9 mouse cellular contexts compared by ENCODE assay signal in genomic region chr1:61101679-61102078, GRCm38 (mm10).
A peak's percentile ranks its signal among the peaks of the same experiment; 100 is the strongest.
DNase-seq lines count a peak whose midpoint lies in the region; ATAC-seq and TF ChIP-seq lines count a peak whose summit lies in the region.
"Had no signal": no experiment of that assay in that cellular context is flagged by ENCODE, and none has a peak within 500 bp of the region (broad histone marks: within the 10 kb centered on the region; RNA-seq: fewer than 3 reads in every experiment).

No protein-coding gene starts in this region.

- no peak overlapping the region for H3K4me3 ChIP-seq in limb, embryonic 14.5 days (replicated peaks; ENCODE audit: low read length)
- no peak overlapping the region for H3K4me3 ChIP-seq in forebrain, embryonic 14.5 days (ENCODE audit: low read depth, low read length)
- H3K4me3 ChIP-seq: heart, embryonic 15.5 days had no signal

- H3K9me3 ChIP-seq in limb, embryonic 14.5 days (ENCODE audit: control insufficient read depth, low read length): no peaks in the 10 kb centered on the region
- H3K9me3 ChIP-seq in forebrain, embryonic 14.5 days (replicated peaks; ENCODE audit: control insufficient read depth, low read length): no peaks in the 10 kb centered on the region
- H3K9me3 ChIP-seq: heart, embryonic 15.5 days had no signal

- no peaks in the 10 kb centered on the region for H3K27me3 ChIP-seq in limb, embryonic 14.5 days (ENCODE audit: control insufficient read depth, insufficient read depth, low read length)
- H3K27me3 ChIP-seq in forebrain, embryonic 14.5 days (replicated peaks; ENCODE audit: control insufficient read depth, insufficient read depth, low read length): no peaks in the 10 kb centered on the region
- H3K27me3 ChIP-seq: heart, embryonic 15.5 days had no signal

- no peak for TF ChIP-seq POLR2A in limb, embryonic 14.5 days (IDR thresholded peaks at IDR 0.05; ENCODE audit: borderline replicate concordance, extremely low read depth, insufficient read depth, insufficient read length)

- peak; percentile 14 for DNase-seq in gastrocnemius, adult 18-20 months (ENCODE audit: low spot score)
- no peak for DNase-seq in gastrocnemius, postnatal 10 days
- DNase-seq in 3T3-L1 (ENCODE audit: low read depth, low spot score): peak; percentile 69
- DNase-seq in adrenal gland, postnatal 14 days: peak; percentile 40
- peak; percentile 21 for DNase-seq in limb, embryonic 14.5 days (ENCODE audit: low spot score)
- DNase-seq in thymus, postnatal 36 days: peak; percentile 25 to 31
- no peak for DNase-seq in right cerebral cortex, postnatal 25 days
- DNase-seq in forebrain, embryonic 14.5 days (ENCODE audit: low spot score): no peak

- WGBS in limb, embryonic 14.5 days: 25% methylated on average over 4 of the region's 4 CpGs
- 77% methylated on average over 4 of the region's 4 CpGs for WGBS in forebrain, embryonic 14.5 days

- H3K9ac ChIP-seq in limb, embryonic 14.5 days (ENCODE audit: low read depth, low read length, severe bottlenecking): no peak overlapping the region
- H3K9ac ChIP-seq in forebrain, embryonic 14.5 days (ENCODE audit: low read length): no peak overlapping the region
- H3K9ac ChIP-seq: heart, embryonic 15.5 days had no signal

- H3K4me2 ChIP-seq in limb, embryonic 14.5 days (replicated peaks; ENCODE audit: low read depth, low read length, severe bottlenecking): no peak overlapping the region
- no peak overlapping the region for H3K4me2 ChIP-seq in forebrain, embryonic 14.5 days (ENCODE audit: low read length)
- H3K4me2 ChIP-seq: heart, embryonic 15.5 days had no signal

- no peak for ATAC-seq in limb, embryonic 14.5 days (ENCODE audit: low FRiP score, low read depth)
- ATAC-seq in forebrain, embryonic 14.5 days: no peak

- H3K4me1 ChIP-seq in limb, embryonic 14.5 days (ENCODE audit: control insufficient read depth, insufficient read depth, low read length): peaks cover 10% of the 10 kb centered on the region
- H3K4me1 ChIP-seq in forebrain, embryonic 14.5 days (ENCODE audit: control insufficient read depth, insufficient read depth, low read length): no peaks in the 10 kb centered on the region
- H3K4me1 ChIP-seq: heart, embryonic 15.5 days had no signal

- no peak overlapping the region for H3K27ac ChIP-seq in limb, embryonic 14.5 days (replicated peaks; ENCODE audit: low read depth, low read length)
- H3K27ac ChIP-seq in forebrain, embryonic 14.5 days (ENCODE audit: low read depth, low read length): no peak overlapping the region
- H3K27ac ChIP-seq: heart, embryonic 15.5 days had no signal

- no peaks in the 10 kb centered on the region for H3K36me3 ChIP-seq in limb, embryonic 14.5 days (ENCODE audit: control insufficient read depth, insufficient read depth, low read length)
- H3K36me3 ChIP-seq in forebrain, embryonic 14.5 days (ENCODE audit: control insufficient read depth, insufficient read depth, low read length): no peaks in the 10 kb centered on the region
- H3K36me3 ChIP-seq: heart, embryonic 15.5 days had no signal

Comparison
In these comparisons a context has a peak if more than half of its experiments do, and no peak if none do; other contexts are left out.
1. DNase-seq: peak in gastrocnemius, adult 18-20 months (single experiment), 3T3-L1 (single experiment), adrenal gland, postnatal 14 days (single experiment), limb, embryonic 14.5 days (single experiment) and thymus, postnatal 36 days (2 of 2); none in gastrocnemius, postnatal 10 days (single experiment), right cerebral cortex, postnatal 25 days (single experiment) and forebrain, embryonic 14.5 days (single experiment).